Mouse (Mus musculus) limb, embryonic 13.5 days (tissue): ENCODE data around the gene Knop1. TPM values are rescaled to one million over a fixed set of nuclear protein-coding genes. Genes with fewer than 3 reads are reported as not detected.
A peak's percentile ranks its signal among the peaks of the same experiment; 100 is the strongest.

Source experiments
- ATAC-seq: fragments of 200-750 bp; cut with Nextera tagmentation; 2 replicates; pipeline ENCODE4 v1.8.0; 2017; ENCODE audit warnings: low read depth, moderate number of reproducible peaks, moderate TSS enrichment; ENCODE audit not compliant: low FRiP score
- H3K27ac ChIP-seq: fragments of 300-500 bp; sonication (generic); 2 replicates; pipeline ENCODE4 v1.5.1; 2015; ENCODE audit warnings: inconsistent platforms, mild to moderate bottlenecking, moderate library complexity
- H3K27me3 ChIP-seq: fragments of 300-500 bp; sonication (generic); 2 replicates; pipeline ENCODE4 v1.6.1; 2015; ENCODE audit warnings: mild to moderate bottlenecking, inconsistent platforms
- H3K36me3 ChIP-seq: fragments of 300-500 bp; sonication (generic); 2 replicates; pipeline ENCODE4 v1.6.1; 2015; ENCODE audit warnings: inconsistent platforms, mild to moderate bottlenecking, moderate library complexity
- H3K4me1 ChIP-seq: fragments of 300-500 bp; sonication (generic); 2 replicates; pipeline ENCODE4 v1.6.1; 2015; ENCODE audit warnings: inconsistent platforms
- H3K4me2 ChIP-seq: fragments of 300-500 bp; sonication (generic); replicated peaks from 2 replicates; pipeline ENCODE4 v1.6.1; 2015; ENCODE audit warnings: inconsistent platforms, mild to moderate bottlenecking, moderate library complexity
- H3K4me3 ChIP-seq: fragments of 300-500 bp; sonication (generic); 2 replicates; pipeline ENCODE4 v1.5.1; 2015; ENCODE audit warnings: moderate library complexity, mild to moderate bottlenecking, inconsistent platforms
- H3K9ac ChIP-seq: fragments of 300-500 bp; sonication (generic); 2 replicates; pipeline ENCODE4 v1.6.1; 2015; ENCODE audit warnings: mild to moderate bottlenecking, inconsistent platforms
- H3K9me3 ChIP-seq: fragments of 300-500 bp; sonication (generic); 2 replicates; pipeline ENCODE4 v1.6.1; 2016; ENCODE audit warnings: inconsistent platforms
- WGBS: fragments of 180-500 bp; shearing (Covaris S2); methylation state at CpG from one replicate; pipeline ENCODE4 v1.1.7; 2015; 5-methylcytosine and 5-hydroxymethylcytosine counted together
- polyA plus RNA-seq: library from polyadenylated mRNA; unstranded; fragments of >200 nt; fragmentation: Nextera tagmentation; extraction: Ambion mirVana; gene quantifications from 2 replicates; pipeline ENCODE4 v1.2.1, GENCODE M21; 2015

Knop1 gene
- polyA plus RNA-seq, 1 experiment from 2014 or later = 125 TPM

DNA sequence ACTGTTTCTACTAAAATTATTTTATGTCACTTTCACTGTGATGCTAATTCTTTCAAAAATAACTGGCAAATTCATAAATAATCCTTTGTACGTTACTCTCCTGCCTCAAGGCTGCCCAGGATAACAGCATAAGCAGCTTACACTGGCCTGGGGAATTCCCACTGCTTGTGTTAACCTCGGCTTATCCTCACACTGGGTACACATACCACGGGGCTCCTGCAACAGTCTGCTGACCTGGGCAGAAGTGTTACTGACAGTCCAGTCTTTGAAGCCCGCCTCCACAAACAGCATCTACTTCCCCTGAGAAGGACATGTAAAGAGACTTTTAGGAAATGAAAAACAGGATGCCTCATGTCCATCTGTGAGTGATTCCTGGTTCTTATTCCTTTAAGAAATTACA is 13.1 kb downstream of the Knop1 start:
- H3K4me1 ChIP-seq = peaks cover 14% of the 10 kb centered on the region; the same call in 1 of the 2 replicates
- H3K27me3 ChIP-seq = no peaks in the 10 kb centered on the region
- peaks cover 99% of the 10 kb centered on the region for H3K36me3 ChIP-seq
- no peaks in the 10 kb centered on the region for H3K9me3 ChIP-seq
- H3K27ac ChIP-seq = 0 out of 2 replicates have a peak overlapping the region, but pooled peaks have one; percentile 28
- no peak overlapping the region for H3K4me3 ChIP-seq
- no peak overlapping the region for H3K9ac ChIP-seq
- no peak for ATAC-seq
- 46% methylated on average over 4 of the region's 4 CpGs for WGBS
- no peak overlapping the region for H3K4me2 ChIP-seq

DNA sequence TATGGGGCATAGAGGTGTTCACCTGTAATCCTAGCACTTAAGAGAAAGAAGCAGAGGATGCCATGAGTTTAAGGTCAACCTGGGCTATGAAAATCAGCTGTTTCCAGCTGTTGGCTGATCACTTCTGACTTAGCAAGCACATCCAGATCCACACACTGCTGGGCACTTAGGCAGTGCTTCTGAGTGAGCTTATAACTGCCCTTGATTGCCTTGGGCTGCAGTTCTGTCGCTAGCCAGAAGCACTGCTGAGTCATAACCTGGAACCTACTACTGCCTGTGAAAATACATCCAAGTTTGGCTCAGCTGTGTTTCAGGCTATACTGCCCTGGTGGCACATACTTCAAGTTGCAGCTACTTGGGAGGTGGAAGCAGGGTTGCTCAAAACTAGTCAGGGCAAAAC is 14.3 kb downstream of the Knop1 start:
- H3K4me3 ChIP-seq = no peak overlapping the region
- H3K4me2 ChIP-seq = no peak overlapping the region
- ATAC-seq = 0 out of 2 replicates have a peak, but pooled peaks have one; percentile 20
- peaks cover 99% of the 10 kb centered on the region for H3K36me3 ChIP-seq
- H3K9me3 ChIP-seq = no peaks in the 10 kb centered on the region
- H3K27ac ChIP-seq = no peak overlapping the region
- H3K4me1 ChIP-seq = peaks cover 14% of the 10 kb centered on the region; the same call in 1 of the 2 replicates
- no peak overlapping the region for H3K9ac ChIP-seq
- no peaks in the 10 kb centered on the region for H3K27me3 ChIP-seq
- 46% methylated on average over 1 of the region's 1 CpGs for WGBS

DNA sequence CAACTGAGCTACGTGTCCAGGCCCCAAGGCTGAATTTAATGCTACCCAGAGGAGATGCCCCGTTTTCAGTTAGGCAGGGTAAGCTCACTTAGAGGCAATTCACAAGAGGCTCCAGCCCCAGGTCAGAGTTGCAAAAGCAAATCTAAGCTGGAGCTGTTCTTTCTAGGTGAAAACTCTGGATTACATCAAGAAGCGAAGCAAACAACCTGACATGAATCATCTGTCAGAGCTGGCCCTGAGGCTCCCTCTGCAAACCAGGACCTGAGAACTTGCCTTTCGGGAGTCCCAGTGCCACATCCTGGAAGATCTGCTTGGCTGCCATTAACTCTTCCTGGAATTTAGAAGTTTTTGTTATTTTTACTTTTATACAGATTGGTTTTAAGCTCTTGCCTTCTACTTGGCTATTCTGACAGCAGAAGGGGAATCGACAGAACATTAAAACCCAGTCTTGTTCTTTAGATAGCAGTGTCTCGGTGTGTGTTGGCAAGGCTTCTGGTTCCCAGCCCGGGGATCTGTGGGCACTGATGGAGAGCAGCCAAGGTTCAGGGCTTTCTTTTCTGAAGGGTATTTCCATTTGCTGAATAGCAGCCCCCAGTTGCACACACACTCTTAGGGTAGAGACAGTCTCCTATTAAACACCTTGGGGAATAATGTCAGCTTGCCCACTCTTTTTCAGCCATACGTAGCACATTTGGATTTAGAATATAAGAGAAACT is 14.9 kb downstream of the Knop1 start:
- H3K4me3 ChIP-seq = no peak overlapping the region
- no peaks in the 10 kb centered on the region for H3K27me3 ChIP-seq
- peaks cover 99% of the 10 kb centered on the region for H3K36me3 ChIP-seq
- no peak overlapping the region for H3K4me2 ChIP-seq
- 68% methylated on average over 8 of the region's 8 CpGs for WGBS
- no peaks in the 10 kb centered on the region for H3K9me3 ChIP-seq
- H3K9ac ChIP-seq = no peak overlapping the region
- no peak overlapping the region for H3K27ac ChIP-seq
- no peak for ATAC-seq
- H3K4me1 ChIP-seq = peaks cover 14% of the 10 kb centered on the region; the same call in 1 of the 2 replicates

DNA sequence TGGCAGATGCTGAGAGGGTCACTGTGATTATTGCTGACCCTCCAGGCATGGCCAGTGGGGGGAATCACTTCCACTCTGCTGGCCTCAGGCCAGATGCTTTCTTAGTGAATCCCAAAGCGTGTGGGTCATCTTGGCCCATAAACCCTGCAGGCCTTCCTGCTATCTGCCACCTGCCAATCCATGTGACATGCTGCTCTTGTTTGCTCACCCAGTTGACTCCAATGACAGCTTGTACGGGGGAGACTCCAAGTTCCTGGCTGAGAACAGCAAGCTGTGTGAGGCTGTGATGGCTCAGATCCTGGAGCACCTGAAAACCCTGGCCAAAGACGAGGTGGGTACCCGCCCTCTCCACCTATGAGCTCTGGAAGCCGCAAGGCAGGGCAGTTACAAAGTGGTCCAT is 18.2 kb downstream of the Knop1 start:
- H3K4me1 ChIP-seq = peaks cover 9% of the 10 kb centered on the region; the same call in 1 of the 2 replicates
- H3K4me2 ChIP-seq = no peak overlapping the region
- H3K9me3 ChIP-seq = no peaks in the 10 kb centered on the region
- H3K27ac ChIP-seq = no peak overlapping the region
- WGBS = 90% methylated on average over 5 of the region's 5 CpGs
- no peaks in the 10 kb centered on the region for H3K27me3 ChIP-seq
- H3K9ac ChIP-seq = no peak overlapping the region
- H3K4me3 ChIP-seq = no peak overlapping the region
- H3K36me3 ChIP-seq = peaks cover 99% of the 10 kb centered on the region
- no peak for ATAC-seq

DNA sequence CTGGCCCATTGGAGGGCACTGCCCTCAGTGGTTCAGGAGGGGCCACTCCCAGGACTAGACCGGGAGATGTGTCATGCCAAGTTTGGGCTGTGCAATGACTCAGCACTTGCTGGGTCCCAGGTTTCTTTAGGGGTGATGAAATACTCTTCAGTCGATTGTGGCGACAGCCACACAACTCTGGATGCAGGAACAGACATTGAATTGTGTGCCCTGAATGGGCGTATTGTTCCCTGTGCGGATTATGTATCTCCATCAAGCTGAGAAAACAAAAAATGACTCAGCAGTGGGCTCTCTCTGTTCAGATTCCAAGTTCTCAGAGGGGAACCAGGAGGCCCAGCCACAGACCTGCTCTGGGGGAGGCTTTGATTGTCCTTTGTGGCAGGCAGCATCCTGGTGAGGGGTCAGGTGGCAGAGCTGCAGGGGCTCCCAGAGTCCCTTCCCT is 28.1 kb downstream of the Knop1 start:
- Histone ChIP-seq H3K27ac (no peak overlapping the region), H3K9ac (no peak overlapping the region), H3K4me3 (no peak overlapping the region), H3K4me2 (no peak overlapping the region), H3K27me3 (no peaks in the 10 kb centered on the region), H3K4me1 (peaks cover 5% of the 10 kb centered on the region; the same call in 1 of the 2 replicates), H3K36me3 (peaks cover 63% of the 10 kb centered on the region), H3K9me3 (no peaks in the 10 kb centered on the region)
- WGBS = 85% methylated on average over 5 of the region's 5 CpGs
- no peak for ATAC-seq

DNA sequence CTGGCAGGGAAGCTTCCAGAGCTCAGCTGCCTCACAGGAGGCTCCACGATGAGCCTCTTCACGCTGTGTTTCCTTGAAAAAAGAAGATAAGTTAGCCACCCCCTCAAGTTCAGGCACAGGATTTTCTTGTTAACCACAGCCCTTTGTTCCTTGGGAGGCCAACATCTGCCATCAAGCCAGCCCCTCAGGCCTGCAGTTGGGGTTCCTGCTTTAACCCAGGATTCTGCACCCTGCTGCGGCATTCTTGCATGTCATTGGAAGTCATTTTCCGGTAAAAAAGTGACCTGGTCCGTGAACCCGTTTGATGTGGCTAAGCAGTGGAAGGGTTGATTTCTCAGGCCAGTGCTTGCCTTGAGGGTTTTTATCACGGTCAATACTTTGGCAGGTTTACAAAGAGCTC is 31.6 kb downstream of the Knop1 start:
- Histone ChIP-seq H3K4me2 (no peak overlapping the region), H3K36me3 (peaks cover 49% of the 10 kb centered on the region)
- 50% methylated on average over 7 of the region's 7 CpGs for whole genome bisulfite sequencing

DNA sequence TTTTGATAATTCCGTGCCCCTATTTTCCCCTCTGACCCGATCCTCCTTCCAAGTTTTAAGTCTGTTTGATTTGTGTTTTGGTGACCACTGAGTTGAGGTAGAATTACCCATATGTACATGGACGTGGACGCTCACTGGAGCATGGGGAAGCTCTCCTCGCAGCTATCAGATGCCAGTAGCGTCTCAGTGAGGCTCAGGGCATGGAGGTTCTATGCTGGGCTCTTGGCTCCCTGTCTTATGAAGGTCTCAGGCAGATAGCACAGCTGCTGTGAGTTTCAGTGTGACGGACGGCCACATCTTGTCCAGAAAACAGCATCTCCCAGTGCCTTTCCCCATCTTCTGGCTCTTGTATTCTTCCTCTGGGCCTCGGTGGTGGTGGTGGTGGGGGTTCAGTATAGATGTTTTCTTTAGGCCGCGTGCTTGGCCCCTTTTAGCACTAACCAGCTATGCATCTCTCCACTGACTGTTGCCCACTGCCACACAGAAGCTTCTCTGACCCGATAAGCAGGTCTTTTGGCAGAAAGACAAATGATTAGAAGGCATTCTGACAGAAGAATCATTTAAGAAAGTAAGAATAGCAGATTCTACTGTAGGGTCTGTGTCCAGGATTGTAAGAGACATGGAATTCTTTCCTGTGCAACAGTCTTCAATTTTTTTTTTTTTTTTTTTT is 34.0 kb downstream of the Knop1 start:
- no peak overlapping the region for H3K9ac ChIP-seq
- 87% methylated on average over 12 of the region's 12 CpGs for WGBS
- H3K4me1 ChIP-seq = peaks cover 5% of the 10 kb centered on the region; the same call in 1 of the 2 replicates
- ATAC-seq = no peak
- no peak overlapping the region for H3K4me2 ChIP-seq
- H3K9me3 ChIP-seq = no peaks in the 10 kb centered on the region
- no peak overlapping the region for H3K4me3 ChIP-seq
- no peak overlapping the region for H3K27ac ChIP-seq
- H3K27me3 ChIP-seq = no peaks in the 10 kb centered on the region
- peaks cover 48% of the 10 kb centered on the region for H3K36me3 ChIP-seq

More for the DNA sequence above, 31.6 kb downstream of the Knop1 start:
- H3K9ac ChIP-seq = no peak overlapping the region
- no peak overlapping the region for H3K4me3 ChIP-seq
- no peak for ATAC-seq
- H3K4me1 ChIP-seq = peaks cover 5% of the 10 kb centered on the region; the same call in 1 of the 2 replicates
- no peaks in the 10 kb centered on the region for H3K9me3 ChIP-seq
- no peaks in the 10 kb centered on the region for H3K27me3 ChIP-seq
- peak overlapping the region; percentile 22; the same call in 1 of the 2 replicates for H3K27ac ChIP-seq

DNA sequence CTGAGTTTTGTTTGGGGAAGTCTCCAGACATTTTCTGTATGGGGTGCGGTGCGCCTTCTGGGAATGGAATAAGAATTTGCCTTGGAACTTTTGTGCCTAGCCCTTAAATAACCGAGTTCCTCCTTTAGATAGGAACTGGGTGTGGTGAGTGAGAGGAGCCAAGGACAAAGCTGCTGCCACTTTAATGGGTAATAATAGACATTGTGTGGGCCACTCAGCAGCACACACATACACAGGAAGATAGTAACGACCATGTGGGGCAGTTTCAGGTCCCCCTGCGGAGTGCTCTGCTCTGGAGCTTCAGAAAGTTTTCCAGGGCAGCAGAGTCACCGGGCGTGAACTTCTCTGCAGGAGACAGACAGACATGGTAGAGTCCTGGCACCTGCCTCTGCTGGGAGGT is 34.7 kb downstream of the Knop1 start:
- H3K9me3 ChIP-seq = no peaks in the 10 kb centered on the region
- H3K27ac ChIP-seq = no peak overlapping the region
- H3K27me3 ChIP-seq = no peaks in the 10 kb centered on the region
- H3K4me3 ChIP-seq = no peak overlapping the region
- ATAC-seq = no peak
- no peak overlapping the region for H3K4me2 ChIP-seq
- H3K4me1 ChIP-seq = peaks cover 5% of the 10 kb centered on the region; the same call in 1 of the 2 replicates
- WGBS = 69% methylated on average over 7 of the region's 7 CpGs
- no peak overlapping the region for H3K9ac ChIP-seq
- H3K36me3 ChIP-seq = peaks cover 42% of the 10 kb centered on the region

DNA sequence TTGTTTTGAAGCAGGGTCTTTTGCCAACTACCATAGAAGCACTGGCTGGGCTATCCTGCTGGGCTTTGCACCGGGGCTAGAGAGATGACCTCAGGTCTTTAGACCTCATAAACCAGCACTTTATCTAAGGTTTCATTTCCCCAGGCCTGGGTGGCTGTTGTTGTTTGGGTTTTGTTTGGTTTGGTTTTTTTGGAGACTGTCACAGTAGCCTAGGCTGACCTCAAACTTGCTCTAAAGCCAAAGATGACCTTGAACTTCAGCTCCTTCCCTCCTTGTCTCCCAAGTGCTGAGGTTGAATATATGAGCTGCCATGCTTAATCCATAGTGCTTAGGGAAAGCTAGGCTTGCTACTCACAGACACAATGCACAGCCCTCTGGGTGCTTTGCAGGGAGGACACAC is 36.4 kb downstream of the Knop1 start:
- Histone ChIP-seq H3K27me3 (no peaks in the 10 kb centered on the region), H3K4me2 (no peak overlapping the region), H3K4me3 (no peak overlapping the region), H3K4me1 (peaks cover 5% of the 10 kb centered on the region; the same call in 1 of the 2 replicates), H3K9me3 (no peaks in the 10 kb centered on the region), H3K27ac (no peak overlapping the region), H3K36me3 (peaks cover 45% of the 10 kb centered on the region), H3K9ac (no peak overlapping the region)
- no peak for ATAC-seq
- 76% methylated on average over 1 of the region's 1 CpGs for WGBS

DNA sequence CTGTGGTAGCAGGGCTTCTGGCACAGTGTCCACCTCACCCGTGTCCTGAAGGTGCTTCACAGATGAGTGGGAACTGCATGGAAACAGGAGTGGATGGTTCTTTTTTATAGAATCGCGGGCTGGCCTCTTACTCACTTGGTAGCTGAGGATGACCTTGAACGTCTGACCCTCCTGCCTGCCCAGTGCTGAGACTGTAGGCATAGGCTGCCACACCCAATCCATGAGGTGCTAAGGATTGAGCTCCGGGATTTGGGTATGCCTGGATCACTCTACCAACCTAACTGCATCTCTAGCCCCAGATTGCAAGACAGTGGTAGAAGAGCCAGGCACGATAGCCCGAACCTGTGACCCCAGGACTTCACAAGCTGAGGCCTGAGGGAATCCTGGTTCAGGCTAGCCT is 38.3 kb downstream of the Knop1 start:
- Histone ChIP-seq H3K4me3 (no peak overlapping the region), H3K4me1 (no peaks in the 10 kb centered on the region), H3K27me3 (no peaks in the 10 kb centered on the region), H3K4me2 (no peak overlapping the region), H3K9me3 (no peaks in the 10 kb centered on the region), H3K27ac (no peak overlapping the region), H3K36me3 (peaks cover 54% of the 10 kb centered on the region), H3K9ac (no peak overlapping the region)
- WGBS = 96% methylated on average over 7 of the region's 7 CpGs
- no peak for ATAC-seq

DNA sequence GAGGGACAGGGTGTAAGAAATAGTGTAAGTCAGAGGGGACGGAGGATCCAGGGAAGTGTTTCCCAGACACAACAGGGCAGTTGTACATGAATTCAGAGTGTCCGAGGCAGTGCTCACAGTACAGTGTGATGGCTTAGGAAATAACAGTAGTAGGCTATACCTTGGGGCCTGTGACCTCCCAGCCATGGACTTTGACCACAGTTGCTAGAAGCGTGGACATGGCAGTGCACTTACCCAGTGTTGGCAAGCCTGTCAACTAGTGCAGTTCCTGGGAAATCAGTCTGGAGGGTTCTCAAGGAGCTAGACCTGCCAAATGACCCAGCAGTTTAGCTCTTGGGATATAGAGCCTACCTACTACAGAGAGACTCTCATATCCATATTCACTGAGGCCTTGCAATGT is 39.8 kb downstream of the Knop1 start:
- ATAC-seq = no peak
- Histone ChIP-seq H3K27me3 (no peaks in the 10 kb centered on the region), H3K36me3 (peaks cover 63% of the 10 kb centered on the region), H3K27ac (no peak overlapping the region), H3K9ac (no peak overlapping the region), H3K9me3 (no peaks in the 10 kb centered on the region), H3K4me3 (no peak overlapping the region), H3K4me2 (no peak overlapping the region), H3K4me1 (no peaks in the 10 kb centered on the region)
- 92% methylated on average over 3 of the region's 3 CpGs for WGBS

DNA sequence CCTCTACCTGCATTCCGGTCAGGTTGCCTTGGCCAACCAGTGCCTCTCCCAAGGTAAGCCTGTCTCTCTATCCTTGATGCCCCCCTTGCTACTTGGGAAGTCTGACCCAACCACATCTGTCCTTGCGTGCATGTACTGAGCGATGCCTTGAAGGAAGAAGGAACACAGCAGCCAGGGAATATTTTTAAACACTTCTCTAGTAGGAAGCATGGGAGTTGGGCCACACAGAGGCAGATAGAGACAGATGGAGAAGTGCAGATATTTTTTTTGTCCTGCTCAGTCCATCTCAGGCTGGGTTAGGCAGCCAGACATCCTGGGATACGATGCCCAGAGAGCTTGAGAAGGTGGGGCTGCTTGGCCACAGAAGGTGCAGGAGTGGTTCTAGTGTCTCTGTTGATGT is 42.5 kb downstream of the Knop1 start:
- Histone ChIP-seq H3K4me2 (no peak overlapping the region), H3K4me3 (no peak overlapping the region), H3K4me1 (no peaks in the 10 kb centered on the region), H3K27ac (no peak overlapping the region), H3K9me3 (no peaks in the 10 kb centered on the region), H3K27me3 (no peaks in the 10 kb centered on the region), H3K36me3 (peaks cover 71% of the 10 kb centered on the region), H3K9ac (no peak overlapping the region)
- 95% methylated on average over 4 of the region's 4 CpGs for WGBS
- ATAC-seq = no peak
